Mouse (Mus musculus) stomach, embryonic 14.5 days (tissue): ENCODE data around the gene Oas1e. TPM values are rescaled to one million over a fixed set of nuclear protein-coding genes. Genes with fewer than 3 reads are reported as not detected.

Experiments
- ATAC-seq: fragments of 200-750 bp; cut with Nextera tagmentation; 2 replicates; pipeline ENCODE4 v1.8.0; 2017; ENCODE audit warnings: low read depth, moderate TSS enrichment; ENCODE audit not compliant: insufficient number of reproducible peaks, insufficient read depth, low FRiP score
- H3K27ac ChIP-seq: fragments of 300-500 bp; sonication (generic); 2 replicates; pipeline ENCODE4 v1.5.1; 2014; ENCODE audit warnings: mild to moderate bottlenecking, low read length, moderate library complexity, mixed read lengths
- H3K27me3 ChIP-seq: fragments of 300-500 bp; sonication (generic); 2 replicates; pipeline ENCODE4 v1.6.1; 2014; ENCODE audit warnings: low read length, control low read depth, mixed read lengths; ENCODE audit not compliant: control insufficient read depth, insufficient read depth
- H3K36me3 ChIP-seq: fragments of 300-500 bp; sonication (generic); 2 replicates; pipeline ENCODE4 v1.6.1; 2014; ENCODE audit warnings: mild to moderate bottlenecking, control low read depth, low read length, moderate library complexity, mixed read lengths; ENCODE audit not compliant: control insufficient read depth, insufficient read depth
- H3K4me1 ChIP-seq: fragments of 300-500 bp; sonication (generic); 2 replicates; pipeline ENCODE4 v1.6.1; 2014; ENCODE audit warnings: low read length, control low read depth, mixed read lengths; ENCODE audit not compliant: control insufficient read depth, insufficient read depth
- H3K4me2 ChIP-seq: fragments of 300-500 bp; sonication (generic); replicated peaks from 2 replicates; pipeline ENCODE4 v1.6.1; 2014; ENCODE audit warnings: low read depth, low read length, control low read depth
- H3K4me3 ChIP-seq: fragments of 300-500 bp; sonication (generic); 2 replicates; pipeline ENCODE4 v1.5.1; 2014; ENCODE audit warnings: low read depth, low read length, control low read depth
- H3K9ac ChIP-seq: fragments of 300-500 bp; sonication (generic); replicated peaks from 2 replicates; pipeline ENCODE4 v1.6.1; 2014; ENCODE audit warnings: low read depth, mild to moderate bottlenecking, control low read depth, low read length, moderate library complexity, mixed read lengths
- H3K9me3 ChIP-seq: fragments of 300-500 bp; sonication (generic); 2 replicates; pipeline ENCODE4 v1.6.1; 2016; ENCODE audit warnings: low read depth, low read length, control low read depth; ENCODE audit not compliant: control insufficient read depth
- WGBS: fragments of 180-500 bp; shearing (Covaris S2); extraction: QIAGEN DNeasy Blood & Tissue Kit; methylation state at CpG from one replicate; pipeline ENCODE4 v1.1.7; 2014; 5-methylcytosine and 5-hydroxymethylcytosine counted together
- polyA plus RNA-seq: library from polyadenylated mRNA; unstranded; fragments of >200 nt; fragmentation: Nextera tagmentation; extraction: Ambion mirVana; gene quantifications from 2 replicates; pipeline ENCODE4 v1.2.1, GENCODE M21; 2014

The Oas1e gene
- polyA plus RNA-seq, 1 experiment from 2014 or later: not detected

DNA sequence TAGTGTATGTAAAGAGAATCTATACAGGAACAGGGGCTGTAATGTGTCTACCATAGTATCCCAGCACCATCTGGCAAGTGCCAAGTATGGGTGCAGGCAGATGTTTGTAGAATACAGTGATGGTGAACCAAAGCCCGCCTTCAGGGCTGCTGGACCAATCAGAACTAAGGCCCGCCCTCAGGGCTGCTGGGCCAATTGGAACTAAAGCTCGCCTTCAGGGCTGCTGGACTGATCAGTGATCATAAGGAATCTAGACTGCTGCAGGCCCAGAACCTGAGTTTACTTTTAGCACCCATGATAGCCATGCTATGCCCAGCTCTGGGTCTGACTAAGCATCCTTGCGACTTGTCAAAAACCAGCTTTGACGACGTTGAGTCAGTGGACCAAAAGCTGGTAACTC, 33.4 kb downstream of the Oas1e start:
- no peaks in the 10 kb centered on the region for H3K36me3 ChIP-seq
- peak; percentile 49; the same call in 1 of the 2 replicates for ATAC-seq
- H3K27me3 ChIP-seq: no peaks in the 10 kb centered on the region
- H3K9ac ChIP-seq: no peak overlapping the region
- H3K27ac ChIP-seq: no peak overlapping the region
- WGBS: 29% methylated on average over 6 of the region's 6 CpGs
- no peak overlapping the region for H3K4me2 ChIP-seq
- H3K9me3 ChIP-seq: no peaks in the 10 kb centered on the region
- H3K4me3 ChIP-seq: no peak overlapping the region
- H3K4me1 ChIP-seq: no peaks in the 10 kb centered on the region

DNA sequence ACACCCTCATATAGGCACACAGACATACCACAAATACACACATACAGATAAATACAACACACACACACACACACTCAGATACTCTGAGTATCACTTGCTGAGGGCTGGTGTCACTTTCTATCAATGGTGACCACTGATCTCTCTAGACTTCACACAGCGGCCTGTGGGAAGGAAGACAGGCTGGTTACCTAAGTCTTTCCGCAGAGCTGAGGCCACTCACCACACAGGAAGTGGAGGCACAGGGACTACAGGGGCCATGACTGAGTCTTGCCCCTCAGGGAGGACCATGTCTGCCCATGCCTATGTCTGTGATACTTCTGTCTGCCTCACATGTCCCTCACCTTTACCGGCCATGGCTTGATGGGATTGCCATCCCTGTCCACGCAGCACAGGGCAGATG, 41.1 kb downstream of the Oas1e start:
- no peak overlapping the region for H3K27ac ChIP-seq
- no peaks in the 10 kb centered on the region for H3K9me3 ChIP-seq
- no peak overlapping the region for H3K4me3 ChIP-seq
- no peaks in the 10 kb centered on the region for H3K27me3 ChIP-seq
- no peak overlapping the region for H3K9ac ChIP-seq
- no peaks in the 10 kb centered on the region for H3K4me1 ChIP-seq
- H3K36me3 ChIP-seq: no peaks in the 10 kb centered on the region
- no peak overlapping the region for H3K4me2 ChIP-seq
- 87% methylated on average over 4 of the region's 4 CpGs for whole genome bisulfite sequencing
- no peak for ATAC-seq

DNA sequence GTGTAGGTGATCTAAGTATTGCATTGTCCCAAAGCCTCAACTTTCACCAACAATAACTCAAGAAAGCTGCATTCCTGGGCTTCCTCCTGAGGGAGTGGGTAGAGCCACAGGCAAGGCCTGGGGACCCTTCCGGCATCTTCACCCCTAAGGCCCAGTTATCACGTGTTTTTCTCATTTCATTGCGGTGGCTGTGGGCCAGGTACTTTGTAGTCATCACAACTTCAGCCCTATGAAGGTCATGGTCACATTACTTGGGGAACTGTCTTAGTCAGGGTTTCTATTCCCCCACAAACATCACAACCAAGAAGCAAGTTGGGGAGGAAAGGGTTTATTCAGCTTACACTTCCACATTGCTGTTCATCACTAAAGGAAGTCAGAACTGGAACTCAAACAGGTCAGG, 42.5 kb downstream of the Oas1e start:
- H3K9ac ChIP-seq: no peak overlapping the region
- 76% methylated on average over 3 of the region's 3 CpGs for WGBS
- no peak for ATAC-seq
- no peaks in the 10 kb centered on the region for H3K27me3 ChIP-seq
- no peaks in the 10 kb centered on the region for H3K4me1 ChIP-seq
- H3K36me3 ChIP-seq: no peaks in the 10 kb centered on the region
- no peak overlapping the region for H3K27ac ChIP-seq
- H3K4me2 ChIP-seq: no peak overlapping the region
- no peaks in the 10 kb centered on the region for H3K9me3 ChIP-seq
- no peak overlapping the region for H3K4me3 ChIP-seq

DNA sequence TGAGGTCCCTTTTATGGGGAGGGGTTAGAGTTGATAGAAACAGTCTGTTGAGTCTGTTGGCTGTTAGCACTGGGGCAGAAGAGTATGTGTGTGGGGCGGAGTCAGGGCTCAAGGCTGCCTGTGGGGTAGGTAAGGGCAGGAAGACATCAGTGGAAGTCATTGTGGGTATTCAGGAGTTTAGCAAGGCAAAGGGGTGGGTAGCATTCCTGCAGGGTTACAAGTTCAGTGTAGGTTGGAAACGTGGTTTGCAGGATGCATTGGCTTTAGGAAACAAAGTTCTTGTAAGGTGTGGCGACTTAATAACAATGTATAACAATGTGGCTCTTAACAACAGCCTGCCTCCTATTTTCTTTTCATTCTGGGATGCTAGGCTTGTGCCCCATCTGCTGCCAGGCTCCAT, 44.1 kb downstream of the Oas1e start:
- Histone ChIP-seq H3K9ac (no peak overlapping the region), H3K36me3 (no peaks in the 10 kb centered on the region), H3K4me2 (no peak overlapping the region), H3K27ac (no peak overlapping the region), H3K9me3 (no peaks in the 10 kb centered on the region), H3K4me3 (no peak overlapping the region), H3K4me1 (no peaks in the 10 kb centered on the region), H3K27me3 (no peaks in the 10 kb centered on the region)
- no peak for ATAC-seq
- 74% methylated on average over 3 of the region's 3 CpGs for WGBS

DNA sequence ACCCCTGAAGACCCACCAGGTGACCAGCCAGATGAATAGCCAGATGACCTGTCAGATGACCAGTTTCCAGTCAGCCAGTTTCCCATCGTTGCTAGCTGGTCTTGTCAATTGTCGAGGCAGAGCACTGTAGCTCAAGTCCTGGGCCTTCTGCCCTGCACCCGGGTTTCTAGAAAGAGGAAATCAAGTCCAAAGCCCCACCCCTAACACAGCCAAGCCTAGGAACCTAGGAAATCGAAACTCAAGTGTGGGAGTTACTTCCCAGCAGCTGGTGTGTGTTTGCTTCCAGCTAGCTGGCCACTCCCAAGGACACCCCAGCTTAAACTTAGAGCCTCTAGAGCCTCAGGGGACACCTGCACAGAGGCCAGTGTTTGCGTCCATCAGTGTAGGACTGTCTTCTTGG, 45.6 kb downstream of the Oas1e start, which contains the start of gene Oas2:
Oas2 (minus strand) TSS at position 166 of the 400 bp plus-strand sequence.
- no peaks in the 10 kb centered on the region for H3K27me3 ChIP-seq
- H3K4me1 ChIP-seq: no peaks in the 10 kb centered on the region
- H3K4me2 ChIP-seq: no peak within 1 kb of the TSS
- WGBS: 51% methylated on average over 5 of the region's 5 CpGs
- no peaks in the 10 kb centered on the region for H3K36me3 ChIP-seq
- no peak within 1 kb of the TSS for H3K9ac ChIP-seq
- ATAC-seq: no peak
- H3K9me3 ChIP-seq: no peaks in the 10 kb centered on the region
- no peak within 1 kb of the TSS for H3K4me3 ChIP-seq
- H3K27ac ChIP-seq: no peak within 1 kb of the TSS

DNA sequence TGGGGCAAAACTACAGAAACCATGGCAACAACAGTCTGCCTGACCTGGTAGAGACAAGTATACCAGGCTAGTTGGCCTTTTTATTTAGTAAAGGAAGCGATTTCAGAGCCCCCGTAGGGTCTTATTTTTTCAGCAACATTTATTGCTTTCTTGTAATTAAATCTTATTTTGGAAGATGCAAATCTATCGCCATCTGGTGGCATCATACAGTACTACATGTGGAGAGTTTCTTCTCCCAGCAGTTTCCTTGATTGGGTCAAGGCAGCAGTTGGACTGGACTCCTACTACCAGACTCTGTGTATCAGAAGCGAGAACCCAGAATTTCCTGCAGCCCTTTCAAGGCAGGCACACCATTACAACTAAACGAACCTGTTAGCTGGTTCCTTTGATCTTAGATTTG, 48.9 kb downstream of the Oas1e start:
- Histone ChIP-seq H3K9me3 (no peaks in the 10 kb centered on the region), H3K4me2 (no peak overlapping the region), H3K36me3 (no peaks in the 10 kb centered on the region), H3K27me3 (no peaks in the 10 kb centered on the region), H3K4me3 (no peak overlapping the region), H3K9ac (no peak overlapping the region), H3K27ac (no peak overlapping the region), H3K4me1 (no peaks in the 10 kb centered on the region)
- 8% methylated on average over 5 of the region's 5 CpGs for WGBS
- ATAC-seq: no peak

DNA sequence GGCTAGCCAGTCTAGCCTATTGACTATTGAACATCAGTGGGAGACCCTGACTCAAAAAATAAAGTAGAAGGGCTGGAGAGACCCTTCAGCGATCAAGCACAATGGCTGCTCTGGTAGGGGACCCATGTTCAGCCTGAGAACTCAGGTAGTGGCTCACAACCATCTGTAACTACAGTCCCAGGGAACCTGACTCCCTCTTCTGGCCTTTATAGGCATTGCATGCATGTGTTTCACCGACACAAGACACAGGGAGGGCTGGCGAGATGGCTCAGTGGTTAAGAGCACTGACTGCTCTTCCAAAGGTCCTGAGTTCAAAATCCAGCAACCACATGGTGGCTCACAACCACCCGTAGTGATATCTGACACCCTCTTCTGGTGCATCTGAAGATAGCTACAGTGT, 53.2 kb downstream of the Oas1e start:
- Histone ChIP-seq H3K36me3 (no peaks in the 10 kb centered on the region), H3K9ac (no peak overlapping the region), H3K9me3 (no peaks in the 10 kb centered on the region), H3K4me1 (no peaks in the 10 kb centered on the region), H3K27ac (no peak overlapping the region), H3K4me2 (no peak overlapping the region), H3K4me3 (no peak overlapping the region), H3K27me3 (no peaks in the 10 kb centered on the region)
- no peak for ATAC-seq
- 36% methylated on average over 4 of the region's 4 CpGs for WGBS

Other genes starting within 250 kb of the Oas1e start
- 24.0 and 26.5 TPM in 2 replicates for gene Tpcn1, start 206.9 kb downstream of the Oas1e start, polyA plus RNA-seq
- gene Iqcd, start 206.5 kb downstream of the Oas1e start, polyA plus RNA-seq: 0.54 and 0.78 TPM in 2 replicates
- gene Rita1, start 182.9 kb downstream of the Oas1e start, polyA plus RNA-seq: 8.4 and 9.0 TPM in 2 replicates
- gene Ddx54, start 182.8 kb downstream of the Oas1e start, polyA plus RNA-seq: 27.1 and 30.7 TPM in 2 replicates
- not detected in 2 replicates for gene Cfap73, start 161.3 kb downstream of the Oas1e start, polyA plus RNA-seq
- gene Rasal1, start 146.7 kb downstream of the Oas1e start, polyA plus RNA-seq: 0.07 and 0.18 TPM in 2 replicates
- gene Dtx1, start 83.6 kb downstream of the Oas1e start, polyA plus RNA-seq: 5.2 and 5.9 TPM in 2 replicates
- 0.58 and 0.70 TPM in 2 replicates for gene Oas2, start 45.7 kb downstream of the Oas1e start, polyA plus RNA-seq
- not detected in 2 replicates for gene Oas3, start 17.9 kb downstream of the Oas1e start, polyA plus RNA-seq
- gene Oas1c, start 17.0 kb upstream of the Oas1e start, polyA plus RNA-seq: 0.59 and 1.2 TPM in 2 replicates
- gene Oas1f, start 51.8 kb upstream of the Oas1e start, polyA plus RNA-seq: 0.35 TPM in 1 of 2 replicates, not detected in the other
- gene Oas1h, start 65.9 kb upstream of the Oas1e start, polyA plus RNA-seq: not detected in 2 replicates
- gene Oas1g, start 92.1 kb upstream of the Oas1e start, polyA plus RNA-seq: 0.83 and 1.1 TPM in 2 replicates
- gene Oas1a, start 112.0 kb upstream of the Oas1e start, polyA plus RNA-seq: 2.2 and 3.0 TPM in 2 replicates
- gene Oas1d, start 119.0 kb upstream of the Oas1e start, polyA plus RNA-seq: not detected in 2 replicates
- gene Rph3a, start 214.6 kb upstream of the Oas1e start, polyA plus RNA-seq: 0.11 and 0.16 TPM in 2 replicates